Mouse (Mus musculus) hindbrain, embryonic 11.5 days (tissue): ENCODE measurements around the gene Evx2. TPM values are rescaled to one million over a fixed set of nuclear protein-coding genes. Genes with fewer than 3 reads are reported as not detected.

ENCODE experiments used
- ATAC-seq: fragments of 200-750 bp; cut with Nextera tagmentation; 2 replicates; pipeline ENCODE4 v1.8.0; 2017; ENCODE audit warnings: mild to moderate bottlenecking, moderate TSS enrichment, moderate library complexity; ENCODE audit not compliant: low FRiP score
- DNase-seq: peaks from one replicate; pipeline ENCODE4 v3.0.0-alpha.2; 2015; ENCODE audit warnings: low spot score
- H3K27ac ChIP-seq: fragments of 300-500 bp; sonication (generic); 2 replicates; pipeline ENCODE4 v1.5.1; 2014; ENCODE audit warnings: mild to moderate bottlenecking, low read depth, low read length
- H3K27me3 ChIP-seq: fragments of 300-500 bp; sonication (generic); 2 replicates; pipeline ENCODE4 v1.6.1; 2014; ENCODE audit warnings: mild to moderate bottlenecking, low read length, moderate library complexity, mixed read lengths; ENCODE audit not compliant: control insufficient read depth, insufficient read depth
- H3K36me3 ChIP-seq: fragments of 300-500 bp; sonication (generic); 2 replicates; pipeline ENCODE4 v1.6.1; 2014; ENCODE audit warnings: mild to moderate bottlenecking, low read length, moderate library complexity, mixed read lengths; ENCODE audit not compliant: control insufficient read depth, insufficient read depth
- H3K4me1 ChIP-seq: fragments of 300-500 bp; sonication (generic); replicated peaks from 2 replicates; pipeline ENCODE4 v1.6.1; 2014; ENCODE audit warnings: low read length, mixed read lengths; ENCODE audit not compliant: control insufficient read depth, insufficient read depth
- H3K4me2 ChIP-seq: fragments of 300-500 bp; sonication (generic); replicated peaks from 2 replicates; pipeline ENCODE4 v1.6.1; 2014; ENCODE audit warnings: mild to moderate bottlenecking, low read depth, low read length
- H3K4me3 ChIP-seq: fragments of 300-500 bp; sonication (generic); 2 replicates; pipeline ENCODE4 v1.5.1; 2014; ENCODE audit warnings: low read depth, low read length
- H3K9ac ChIP-seq: fragments of 300-500 bp; sonication (generic); 2 replicates; pipeline ENCODE4 v1.6.1; 2014; ENCODE audit warnings: low read depth, low read length
- H3K9me3 ChIP-seq: fragments of 300-500 bp; sonication (generic); 2 replicates; pipeline ENCODE4 v1.6.1; 2016; ENCODE audit warnings: low read length; ENCODE audit not compliant: control insufficient read depth
- WGBS: fragments of 180-500 bp; shearing (Covaris S2); extraction: QIAGEN DNeasy Blood & Tissue Kit; methylation state at CpG from one replicate; pipeline ENCODE4 v1.1.7; 2014; 5-methylcytosine and 5-hydroxymethylcytosine counted together
- polyA plus RNA-seq: library from polyadenylated mRNA; unstranded; fragments of >200 nt; fragmentation: Nextera tagmentation; extraction: Ambion mirVana; gene quantifications from 2 replicates; pipeline ENCODE4 v1.2.1, GENCODE M21; 2014

Evx2 gene
- polyA plus RNA-seq, 1 experiment from 2014 or later: 2.4 TPM

DNA sequence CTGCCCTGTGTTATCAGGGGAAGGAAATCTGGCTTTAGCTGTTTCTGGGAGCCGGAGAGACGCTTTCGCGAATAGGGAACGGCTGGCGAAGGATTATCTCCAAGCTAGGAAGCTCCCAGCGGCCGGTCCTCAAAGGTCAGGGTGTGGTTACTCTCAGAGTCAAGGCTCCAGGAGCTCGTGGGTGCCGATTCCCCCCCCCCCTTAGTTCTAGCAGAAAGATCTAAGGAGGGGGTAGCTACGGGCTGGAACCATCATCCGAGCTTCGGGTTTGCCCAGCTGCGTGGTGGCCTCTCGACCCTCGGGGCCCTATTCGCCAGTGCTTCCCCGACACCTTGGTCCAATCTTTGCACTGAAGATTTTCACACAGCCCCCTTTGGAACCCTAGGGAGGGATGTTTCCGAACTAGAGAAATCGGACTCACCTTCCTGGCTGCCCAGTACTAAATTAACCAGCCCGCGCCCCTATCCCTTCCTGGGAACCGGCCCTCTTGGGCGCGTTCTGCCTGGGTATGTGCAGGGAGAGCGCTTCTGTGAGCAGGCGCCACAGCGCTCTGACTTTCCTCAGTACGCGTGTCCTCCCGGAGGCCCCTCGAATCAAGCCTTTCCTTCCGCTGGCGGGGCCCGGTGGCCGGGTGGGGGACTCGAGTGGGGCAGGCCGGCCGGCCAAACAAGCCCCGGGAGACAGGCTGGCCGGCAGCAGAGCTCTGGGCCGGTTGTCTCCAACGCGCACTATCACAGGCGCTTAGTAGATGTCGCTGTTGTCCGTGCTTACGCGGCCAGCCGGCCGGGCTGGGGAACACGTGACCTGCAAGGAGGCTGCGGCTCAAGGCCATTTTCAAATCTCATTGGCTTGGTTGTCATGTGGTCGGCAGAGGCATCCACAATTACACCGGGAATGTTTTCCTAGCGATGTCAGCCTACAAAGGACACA lies 31.9 kb upstream of the Evx2 start, which contains the start of gene Hoxd10:
Hoxd10 (plus strand) TSS at position 903 of the 930 bp plus-strand sequence.
- peaks cover 91% of the 10 kb centered on the region for H3K27me3 ChIP-seq
- DNase-seq (peak; percentile 80), ATAC-seq (peak; percentile 81)
- no peak within 1 kb of the TSS for H3K4me2 ChIP-seq
- no peak within 1 kb of the TSS for H3K27ac ChIP-seq
- 0 out of 2 replicates have a peak, but pooled peaks cover 4% of the 10 kb centered on the region for H3K4me1 ChIP-seq
- H3K36me3 ChIP-seq: no peaks in the 10 kb centered on the region
- WGBS: 1% methylated on average over 56 of the region's 56 CpGs
- H3K9ac ChIP-seq: no peak within 1 kb of the TSS
- no peak within 1 kb of the TSS for H3K4me3 ChIP-seq
- no peaks in the 10 kb centered on the region for H3K9me3 ChIP-seq

DNA sequence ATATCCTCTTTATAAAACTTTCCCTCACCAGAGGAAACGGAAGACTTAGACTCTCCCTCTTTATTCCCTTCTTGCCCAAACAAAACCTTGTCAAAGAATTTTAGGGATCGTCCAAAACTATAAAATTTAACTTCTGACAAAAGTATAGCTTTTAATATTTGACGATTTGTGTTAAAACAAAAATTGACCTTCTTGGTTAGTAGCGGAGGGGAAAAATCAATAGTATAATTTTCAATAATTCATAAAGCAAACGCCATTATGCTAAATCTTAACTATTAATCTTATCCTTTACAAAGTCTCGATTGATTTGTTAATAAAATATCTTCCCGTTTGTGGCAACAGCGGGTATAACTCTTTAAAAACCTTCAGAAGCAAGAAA lies 31.0 kb upstream of the Evx2 start:
- 8% methylated on average over 8 of the region's 8 CpGs for WGBS
- ATAC-seq (no peak), DNase-seq (no peak)
- Histone ChIP-seq H3K27ac (no peak overlapping the region), H3K4me2 (no peak overlapping the region), H3K9me3 (no peaks in the 10 kb centered on the region), H3K4me1 (0 out of 2 replicates have a peak, but pooled peaks cover 4% of the 10 kb centered on the region), H3K4me3 (no peak overlapping the region), H3K9ac (no peak overlapping the region), H3K36me3 (no peaks in the 10 kb centered on the region), H3K27me3 (peaks cover 86% of the 10 kb centered on the region)

- no peak overlapping the region for H3K9ac ChIP-seq
- H3K9me3 ChIP-seq: no peaks in the 10 kb centered on the region
- no peak for DNase-seq
- no peak overlapping the region for H3K4me3 ChIP-seq
- H3K4me2 ChIP-seq: no peak overlapping the region
- H3K36me3 ChIP-seq: no peaks in the 10 kb centered on the region
- under 1% methylated on average over 24 of the region's 24 CpGs for WGBS
- H3K27ac ChIP-seq: no peak overlapping the region
- ATAC-seq: no peak
- 0 out of 2 replicates have a peak, but pooled peaks cover 4% of the 10 kb centered on the region for H3K4me1 ChIP-seq
- peaks cover 86% of the 10 kb centered on the region for H3K27me3 ChIP-seq
Observed at GRCm38 (mm10) chr2:74689574-74690337, 30.4 kb upstream of the Evx2 start.

DNA sequence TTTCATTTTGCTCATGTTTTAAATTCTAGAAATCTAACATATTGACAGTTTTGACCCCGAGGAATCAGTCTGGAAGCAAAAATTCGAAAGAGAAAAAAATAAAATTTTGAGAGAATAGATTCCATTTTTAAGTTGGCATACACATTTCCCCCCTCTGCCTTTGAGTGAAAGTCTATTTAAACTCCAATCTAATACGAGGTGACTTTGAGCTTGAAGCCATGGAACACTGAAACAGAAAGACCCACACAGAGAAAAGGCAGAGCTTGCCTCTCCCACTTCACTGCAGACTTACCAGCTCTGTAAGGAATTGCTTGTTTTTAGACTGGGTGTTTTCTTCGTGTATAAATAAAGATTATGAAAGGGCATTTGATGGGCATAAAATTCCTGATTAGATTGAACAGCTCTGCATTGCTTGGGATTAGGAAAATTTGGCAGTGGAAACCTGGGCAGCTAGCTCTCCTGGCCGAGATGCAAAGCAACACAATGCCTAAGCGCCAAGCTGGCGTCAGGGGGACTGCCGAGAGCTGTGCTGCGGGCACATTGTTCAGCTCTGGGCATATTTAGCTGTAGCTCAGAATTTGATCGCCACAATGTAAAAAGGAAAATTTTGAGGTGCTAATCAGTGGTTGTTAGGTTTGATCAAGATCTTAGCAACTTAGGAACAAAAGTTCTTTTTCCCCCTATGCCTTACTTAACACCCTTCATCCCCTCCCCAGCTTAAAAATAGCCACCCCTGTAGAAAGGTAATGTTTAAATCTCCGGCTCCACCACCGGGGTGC lies 29.6 kb upstream of the Evx2 start:
- Histone ChIP-seq H3K27me3 (peaks cover 86% of the 10 kb centered on the region), H3K9ac (no peak overlapping the region), H3K9me3 (no peaks in the 10 kb centered on the region), H3K4me1 (0 out of 2 replicates have a peak, but pooled peaks cover 4% of the 10 kb centered on the region), H3K36me3 (no peaks in the 10 kb centered on the region), H3K27ac (no peak overlapping the region), H3K4me3 (no peak overlapping the region), H3K4me2 (no peak overlapping the region)
- no peak for DNase-seq
- ATAC-seq: no peak
- WGBS: 3% methylated on average over 12 of the region's 12 CpGs

- ATAC-seq (no peak), DNase-seq (no peak)
- no peak overlapping the region for H3K27ac ChIP-seq
- no peak overlapping the region for H3K4me2 ChIP-seq
- no peaks in the 10 kb centered on the region for H3K36me3 ChIP-seq
- WGBS: under 1% methylated on average over 31 of the region's 31 CpGs
- peaks cover 86% of the 10 kb centered on the region for H3K27me3 ChIP-seq
- H3K9ac ChIP-seq: no peak overlapping the region
- no peaks in the 10 kb centered on the region for H3K9me3 ChIP-seq
- no peak overlapping the region for H3K4me3 ChIP-seq
- peaks cover 6% of the 10 kb centered on the region for H3K4me1 ChIP-seq
Observed at GRCm38 (mm10) chr2:74687698-74688555, 28.6 kb upstream of the Evx2 start.

DNA sequence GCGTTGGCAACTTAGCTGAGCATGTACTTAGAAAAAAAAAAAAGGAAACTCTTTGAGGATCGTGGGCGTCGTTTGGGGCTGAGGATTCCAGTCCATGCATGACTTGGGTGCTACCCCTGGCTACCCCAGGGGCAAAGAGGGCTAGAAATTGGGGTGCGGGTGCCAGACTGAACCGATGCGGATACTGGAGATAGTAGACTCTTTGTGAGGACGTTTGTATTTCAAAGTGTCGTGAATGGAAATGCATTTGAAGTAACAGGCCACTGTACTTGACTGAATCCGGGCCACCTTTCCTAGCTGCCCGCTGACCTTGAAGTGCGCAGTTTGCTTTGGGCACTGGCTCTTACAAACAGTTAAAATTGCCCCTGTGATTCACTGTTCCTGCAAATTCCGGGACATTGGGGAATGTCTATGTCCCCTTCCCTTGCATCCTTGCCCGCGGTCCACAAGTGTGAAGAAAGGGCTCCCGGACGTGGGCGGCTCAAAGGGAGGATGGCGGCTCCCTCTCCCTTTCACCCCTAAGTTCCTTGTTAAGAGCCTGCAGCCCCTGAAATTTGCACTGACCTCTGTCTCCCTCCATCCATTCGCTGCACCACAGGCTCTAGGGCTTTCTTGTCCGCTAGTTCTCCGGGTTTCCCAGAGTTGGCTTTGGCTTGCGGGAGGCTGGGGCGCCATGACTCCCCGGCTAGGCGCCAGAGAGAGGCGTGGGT lies 27.8 kb upstream of the Evx2 start:
- Histone ChIP-seq H3K9me3 (no peaks in the 10 kb centered on the region), H3K9ac (no peak overlapping the region), H3K36me3 (no peaks in the 10 kb centered on the region), H3K4me1 (peaks cover 11% of the 10 kb centered on the region), H3K27ac (no peak overlapping the region), H3K27me3 (peaks cover 86% of the 10 kb centered on the region), H3K4me3 (no peak overlapping the region), H3K4me2 (no peak overlapping the region)
- DNase-seq: no peak
- ATAC-seq: no peak
- WGBS: 1% methylated on average over 27 of the region's 27 CpGs

- Histone ChIP-seq H3K4me1 (peaks cover 8% of the 10 kb centered on the region), H3K4me3 (no peak overlapping the region), H3K36me3 (no peaks in the 10 kb centered on the region), H3K27me3 (peaks cover 86% of the 10 kb centered on the region), H3K4me2 (no peak overlapping the region), H3K27ac (no peak overlapping the region), H3K9ac (no peak overlapping the region), H3K9me3 (no peaks in the 10 kb centered on the region)
- DNase-seq (peak; percentile 86), ATAC-seq (no peak)
- WGBS: 4% methylated on average over 17 of the region's 17 CpGs
Observed at GRCm38 (mm10) chr2:74686301-74686987, 27.1 kb upstream of the Evx2 start.
